Mouse (Mus musculus): ENCODE data around the gene Grik2.

- TF ChIP-seq POLR2A (IDR thresholded peaks at IDR 0.05; ENCODE audit: borderline replicate concordance, low read depth, low read length) (no peak), CTCF (IDR thresholded peaks at IDR 0.05; ENCODE audit: low read depth, low read length) (no peak)
Measured at GRCm38 (mm10) chr10:49368601-49369000, 420.0 kb downstream of the Grik2 start.

All from bone marrow macrophage, adult 2 months (primary cell).